Mouse (Mus musculus): Measurements from ENCODE around the gene 4933436I01Rik.

4933436I01Rik gene

DNA sequence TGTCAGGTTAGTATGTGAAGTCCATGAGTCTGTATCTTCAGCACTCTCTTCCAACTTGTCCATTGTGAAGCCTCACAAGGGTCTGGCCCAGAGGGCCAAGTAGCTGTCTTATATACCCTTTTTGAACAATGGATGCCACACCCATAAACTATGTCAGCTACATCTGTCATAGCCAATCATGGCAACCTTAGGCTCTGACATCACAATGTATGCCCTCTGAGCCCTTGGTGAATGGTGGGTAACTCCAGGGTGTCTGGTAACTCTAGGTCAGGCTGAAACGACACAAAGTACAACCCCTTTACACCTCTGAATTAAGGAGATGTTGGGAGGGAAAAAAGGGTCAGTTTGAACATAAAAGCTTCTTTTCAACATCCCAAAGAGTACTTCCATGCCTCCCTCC lies at the start of gene 4933436I01Rik:
Gene 4933436I01Rik, minus strand, starts transcription at position 101 of the 400 bp plus-strand sequence.
- DNase-seq (ENCODE audit: low read depth, low spot score): no peak

DNA sequence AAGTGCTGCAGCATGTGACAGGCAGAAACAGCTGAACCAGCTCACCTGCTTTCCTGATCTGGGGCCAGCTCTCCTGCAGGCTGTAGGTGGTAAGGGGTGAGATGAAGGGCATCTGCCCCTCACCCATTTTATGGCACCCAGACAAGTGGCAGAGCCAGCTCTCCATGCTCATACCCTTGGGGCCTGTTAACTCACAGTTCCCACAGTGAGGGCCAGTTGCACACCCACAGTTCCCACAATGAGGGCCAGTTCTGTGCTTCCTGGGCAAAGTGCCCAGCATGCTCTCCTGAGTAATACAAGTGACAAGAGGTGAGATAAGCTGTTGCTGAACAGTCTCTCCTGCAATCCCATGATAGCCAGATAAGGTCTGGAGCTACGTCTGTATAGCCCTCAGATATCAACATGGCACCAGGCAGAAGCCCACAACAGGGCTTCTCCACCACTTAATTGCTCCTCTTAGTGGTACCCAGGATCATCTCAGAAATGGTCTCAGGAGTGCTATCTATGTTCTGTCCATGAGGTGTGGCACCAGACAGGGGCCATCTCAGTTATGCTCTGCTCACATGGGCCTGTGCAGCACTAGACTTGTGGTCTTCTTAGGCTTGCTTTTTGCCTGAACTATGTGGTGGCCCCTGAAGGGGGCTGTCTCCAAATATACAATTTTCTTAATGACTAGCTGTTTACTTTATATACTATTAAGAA lies 3.7 kb upstream of the 4933436I01Rik start:
- DNase-seq (ENCODE audit: low read depth, low spot score): peak; percentile 52

DNA sequence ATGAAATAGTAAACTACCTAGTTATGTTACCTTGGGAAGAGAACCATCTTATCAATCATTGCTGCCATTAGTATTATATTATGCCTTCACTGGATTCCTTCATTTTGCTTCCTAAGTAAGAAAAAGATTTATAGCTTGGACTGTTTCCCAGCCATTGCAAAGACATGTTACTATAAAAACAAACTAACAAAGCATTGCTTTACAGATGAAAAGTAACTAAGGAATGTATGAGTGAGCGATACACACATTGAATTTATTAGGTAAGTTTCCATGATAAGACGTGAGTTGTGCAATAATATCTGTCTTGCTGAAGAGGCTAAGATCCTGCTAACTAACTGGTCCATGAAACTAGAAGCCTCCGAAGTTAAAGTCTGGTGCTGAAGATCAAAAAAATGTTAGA lies 37.8 kb downstream of the 4933436I01Rik start:
- DNase-seq (ENCODE audit: low read depth, low spot score): no peak

All from brain, adult 2 months (tissue).